Mouse (Mus musculus): ENCODE results near the gene Mrpl27.
"Not testable (repeated sequence)": the region's sequence is repeated elsewhere in the genome, so short reads cannot be mapped to it uniquely, and the experiment has no call there.

Mrpl27 gene

GRCm38 (mm10) chr11:94675446-94675845 is 21.9 kb downstream of the Mrpl27 start:
- no peak for DNase-seq

- no peak for DNase-seq
Measured at GRCm38 (mm10) chr11:94676308-94676707, 22.7 kb downstream of the Mrpl27 start.

GRCm38 (mm10) chr11:94676754-94677606 is 23.4 kb downstream of the Mrpl27 start, which contains the start of gene Xylt2:
TSS of gene Xylt2 (minus strand) at chr11:94677515.
- peak; percentile 93 for DNase-seq

GRCm38 (mm10) chr11:94677607-94678145 is 24.1 kb downstream of the Mrpl27 start:
- no peak for DNase-seq

- DNase-seq = no peak
Measured at GRCm38 (mm10) chr11:94680639-94681038, 27.1 kb downstream of the Mrpl27 start.

- no peak for DNase-seq
Measured at GRCm38 (mm10) chr11:94681640-94682039, 28.1 kb downstream of the Mrpl27 start.

GRCm38 (mm10) chr11:94682427-94682826 is 28.9 kb downstream of the Mrpl27 start:
- no peak for DNase-seq

GRCm38 (mm10) chr11:94687178-94687577 is 33.6 kb downstream of the Mrpl27 start:
- no peak for DNase-seq

GRCm38 (mm10) chr11:94692502-94692901 is 38.9 kb downstream of the Mrpl27 start:
- DNase-seq = not testable (repeated sequence)

GRCm38 (mm10) chr11:94695508-94695907 is 41.9 kb downstream of the Mrpl27 start:
- DNase-seq = no peak

GRCm38 (mm10) chr11:94697140-94697539 is 43.6 kb downstream of the Mrpl27 start:
- no peak for DNase-seq

GRCm38 (mm10) chr11:94697703-94698464 is 44.3 kb downstream of the Mrpl27 start:
- no peak for DNase-seq

- no peak for DNase-seq
Measured at GRCm38 (mm10) chr11:94699399-94699798, 45.8 kb downstream of the Mrpl27 start.

- no peak for DNase-seq
Measured at GRCm38 (mm10) chr11:94701401-94702215, 48.0 kb downstream of the Mrpl27 start.

GRCm38 (mm10) chr11:94702216-94702610 is 48.6 kb downstream of the Mrpl27 start:
- no peak for DNase-seq

- no peak for DNase-seq
Measured at GRCm38 (mm10) chr11:94704020-94704419, 50.5 kb downstream of the Mrpl27 start.

GRCm38 (mm10) chr11:94704472-94704871 is 50.9 kb downstream of the Mrpl27 start, which contains the start of gene Gm11541:
TSS of gene Gm11541 (minus strand) at chr11:94704499.
- DNase-seq = no peak

All from kidney, adult 9 months (tissue).